Mouse (Mus musculus): ENCODE results near the gene Stk19.
A peak's percentile ranks its signal among the peaks of the same experiment; 100 is the strongest.

Gene Stk19

GRCm38 (mm10) chr17:34796311-34797140 is 40.2 kb downstream of the Stk19 start:
- no peak for DNase-seq

- peak; percentile 24 to 65 for DNase-seq
These were observed 41.1 kb downstream of the Stk19 start for GRCm38 (mm10) chr17:34795633-34796032.

DNA sequence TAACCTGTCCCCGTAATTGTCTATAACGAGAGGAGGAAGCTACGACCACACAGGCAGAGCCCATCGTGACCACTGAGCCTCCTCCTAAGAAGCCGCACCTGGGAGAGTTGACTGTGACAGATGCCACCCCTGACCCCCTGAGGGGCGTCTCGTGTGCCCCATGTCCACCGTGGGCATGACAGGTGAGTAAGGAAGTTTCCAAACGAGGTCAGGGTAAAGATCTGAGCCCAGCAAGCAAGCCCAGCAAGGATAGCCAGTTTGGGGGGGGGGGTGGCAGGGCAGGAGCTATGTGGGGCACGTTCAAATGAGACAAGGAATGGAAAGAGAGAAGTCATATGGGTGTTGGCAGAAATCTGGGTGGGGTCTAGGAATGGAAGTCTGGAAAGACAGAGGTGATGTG is 41.7 kb downstream of the Stk19 start:
- no peak for DNase-seq

- no peak for DNase-seq
These were observed 58.9 kb downstream of the Stk19 start for GRCm38 (mm10) chr17:34777680-34778325.
